Mouse (Mus musculus): ENCODE results near the gene Nkg7. TPM values are rescaled to one million over a fixed set of nuclear protein-coding genes. Genes with fewer than 3 reads are reported as not detected.

Nkg7 gene
- 100 to 1,000 TPM; 182 to 285 TPM for polyA plus RNA-seq (2017; shearing (Covaris generic))

DNA sequence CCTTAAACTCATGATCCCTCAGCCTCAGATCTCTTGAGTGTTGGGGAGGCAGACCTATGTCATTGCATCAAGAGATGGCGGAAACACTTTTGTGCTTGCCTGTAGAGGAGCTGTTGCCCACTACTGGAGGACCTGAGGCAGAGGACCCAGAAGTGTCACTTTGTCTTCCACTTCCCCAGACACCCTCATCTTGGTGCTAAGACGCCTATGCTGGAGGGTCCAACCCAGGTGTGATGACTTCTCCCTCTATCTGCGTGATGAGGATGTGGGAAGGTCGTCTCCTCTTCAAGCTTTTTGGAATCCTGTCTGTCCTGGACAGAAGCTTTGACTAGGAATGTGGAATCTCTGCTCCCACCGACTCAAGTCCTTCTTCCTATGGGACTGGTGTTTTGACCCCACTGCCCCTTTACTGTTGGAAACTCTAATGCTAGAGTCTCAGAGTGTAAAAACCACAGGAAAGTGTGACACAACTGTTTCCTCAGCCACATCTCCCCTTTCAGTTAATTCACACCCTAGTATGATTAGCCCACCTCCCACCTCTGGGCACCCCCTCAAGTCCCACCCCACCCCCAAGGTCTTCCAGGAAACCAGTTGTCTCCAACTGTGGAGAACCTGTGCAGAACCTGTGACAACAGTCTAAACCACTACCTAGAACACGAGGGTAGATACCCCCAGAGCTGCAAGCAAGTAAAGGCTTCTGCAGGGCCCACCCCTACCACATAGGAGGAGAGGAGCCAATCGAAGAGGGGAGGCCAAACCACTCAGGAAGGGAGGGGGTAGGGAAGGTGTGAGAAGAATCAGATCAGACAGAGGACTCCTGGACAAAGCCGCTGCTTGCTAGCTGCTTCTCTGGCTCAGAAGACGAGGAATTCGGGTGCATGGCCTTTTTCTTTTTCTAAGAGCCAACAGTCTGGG is at the start of gene Nkg7:
Gene Nkg7, plus strand, starts transcription at position 733 of the 915 bp plus-strand sequence.

DNA sequence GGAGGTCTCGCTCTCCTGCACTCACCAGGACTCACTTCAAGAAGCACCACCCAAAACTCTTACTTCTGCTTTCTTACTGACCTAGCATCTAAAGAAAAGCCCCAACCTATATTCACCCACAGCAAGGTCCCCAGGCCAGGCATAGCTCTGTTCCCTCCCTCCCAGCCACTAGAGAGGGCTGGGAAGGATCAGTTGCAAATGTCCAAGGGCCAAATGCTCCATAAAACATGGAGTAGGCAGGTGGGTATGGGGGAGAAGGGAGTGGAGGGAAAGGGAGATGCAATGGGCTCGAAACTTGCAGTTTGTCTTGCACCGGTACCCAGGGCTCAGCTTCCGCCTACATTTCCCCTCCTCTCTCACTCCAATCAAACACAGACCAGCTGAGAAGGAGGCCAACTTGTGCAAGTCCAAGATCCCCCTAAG is 28.7 kb upstream of the Nkg7 start, which contains the start of gene Siglecg:
Gene Siglecg, plus strand, starts transcription at position 74 of the 423 bp plus-strand sequence.

DNA sequence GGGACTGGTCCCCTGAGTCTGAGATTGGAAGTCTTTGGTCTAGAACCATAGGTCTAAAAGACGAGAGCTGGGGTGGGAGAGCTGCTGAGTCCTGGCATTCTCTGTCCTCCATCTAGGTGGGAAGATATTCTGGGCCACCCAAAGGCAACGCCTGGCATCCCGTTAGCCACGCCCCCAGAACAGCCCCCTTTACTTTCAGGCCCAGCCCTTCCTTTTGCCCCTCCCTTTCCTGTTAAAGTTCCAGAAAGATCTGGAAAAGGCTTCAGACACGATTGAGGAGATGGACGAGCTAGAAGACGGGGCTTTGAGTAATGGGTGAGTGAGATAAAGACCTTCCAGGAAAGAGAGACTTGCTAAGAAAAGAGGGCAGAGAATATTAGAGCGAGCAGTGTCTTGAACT is 9.5 kb upstream of the Nkg7 start, which contains the start of gene Lim2:
Gene Lim2, plus strand, starts transcription at position 265 of the 400 bp plus-strand sequence.

GRCm38 (mm10) chr7:43440482-43440881 is 3.6 kb downstream of the Nkg7 start, which contains the start of gene Cldnd2:
Cldnd2 (plus strand) TSS chr7:43440782.

DNA sequence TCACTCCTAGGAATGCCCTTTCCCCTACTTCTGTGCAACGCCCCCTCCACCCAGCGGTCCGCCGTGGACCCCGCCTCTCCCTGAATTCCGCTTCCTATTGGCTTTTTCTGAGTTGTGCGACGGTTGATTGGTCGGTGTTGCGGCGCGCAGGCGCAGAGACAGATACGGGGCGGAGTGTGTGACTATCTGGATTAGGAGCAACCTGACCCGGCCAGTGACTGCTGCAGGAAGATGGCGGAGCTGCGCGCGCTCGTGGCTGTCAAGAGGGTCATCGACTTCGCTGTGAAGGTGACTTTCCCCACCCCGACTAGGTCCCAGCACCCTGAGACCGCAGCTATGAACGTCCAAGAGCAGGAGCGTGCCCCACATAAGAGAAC is 7.0 kb downstream of the Nkg7 start, which contains the start of the genes Etfb and Gm45233:
Gene Etfb, plus strand, starts transcription at position 167 of the 377 bp plus-strand sequence.
Gene Gm45233, plus strand, starts transcription at position 212 of the 377 bp plus-strand sequence.

GRCm38 (mm10) chr7:43462851-43463250 is 26.0 kb downstream of the Nkg7 start, which contains the start of gene Vsig10l:
Vsig10l (plus strand) TSS chr7:43463151.

Other genes starting within 250 kb of the Nkg7 start
- 10 to 100 TPM; 15.9 to 17.1 TPM for gene Zfp715, start 123.8 kb upstream of the Nkg7 start, polyA plus RNA-seq (2017; shearing (Covaris generic))
- not detected for gene Siglecf, start 85.7 kb upstream of the Nkg7 start, polyA plus RNA-seq (2017; shearing (Covaris generic))
- gene Siglecg, start 28.9 kb upstream of the Nkg7 start, polyA plus RNA-seq (2017; shearing (Covaris generic)) = 1 to 10 TPM; 2.5 to 3.1 TPM
- gene Lim2, start 9.4 kb upstream of the Nkg7 start, polyA plus RNA-seq (2017; shearing (Covaris generic)) = not detected
- under 1 TPM in 1 of 2 experiments, not detected in 1; 0.50 TPM for gene Cldnd2, start 3.7 kb downstream of the Nkg7 start, polyA plus RNA-seq (2017; shearing (Covaris generic))
- gene Etfb, start 7.0 kb downstream of the Nkg7 start, polyA plus RNA-seq (2017; shearing (Covaris generic)) = 100 to 1,000 TPM; 109 to 133 TPM
- not detected for gene Gm45233, start 7.1 kb downstream of the Nkg7 start, polyA plus RNA-seq (2017; shearing (Covaris generic))
- gene Vsig10l, start 26.1 kb downstream of the Nkg7 start, polyA plus RNA-seq (2017; shearing (Covaris generic)) = 1 to 10 TPM; 5.6 to 8.2 TPM
- gene Iglon5, start 53.0 kb downstream of the Nkg7 start, polyA plus RNA-seq (2017; shearing (Covaris generic)) = under 1 TPM in 1 of 2 experiments, not detected in 1; 0.25 TPM
- gene 4931406B18Rik, start 68.9 kb downstream of the Nkg7 start, polyA plus RNA-seq (2017; shearing (Covaris generic)) = under 1 TPM; 0.08 to 0.45 TPM
- gene Cd33, start 107.4 kb downstream of the Nkg7 start, polyA plus RNA-seq (2017; shearing (Covaris generic)) = under 1 TPM in 1 of 2 experiments, not detected in 1; 0.10 TPM
- gene Zfp658, start 125.2 kb downstream of the Nkg7 start, polyA plus RNA-seq (2017; shearing (Covaris generic)) = 1 to 10 TPM; 4.8 to 7.8 TPM
- gene Zfp719, start 142.5 kb downstream of the Nkg7 start, polyA plus RNA-seq (2017; shearing (Covaris generic)) = 10 to 100 TPM in 1 of 2 experiments, 1 to 10 TPM in 1; 7.4 to 11.1 TPM
- not detected for gene Zfp819, start 170.1 kb downstream of the Nkg7 start, polyA plus RNA-seq (2017; shearing (Covaris generic))
- gene Ceacam18, start 197.6 kb downstream of the Nkg7 start, polyA plus RNA-seq (2017; shearing (Covaris generic)) = under 1 TPM in 1 of 2 experiments, not detected in 1; 0.18 TPM
- under 1 TPM in 1 of 2 experiments, not detected in 1; 0.20 TPM for gene Siglece, start 223.1 kb downstream of the Nkg7 start, polyA plus RNA-seq (2017; shearing (Covaris generic))
- gene Ctu1, start 234.9 kb downstream of the Nkg7 start, polyA plus RNA-seq (2017; shearing (Covaris generic)) = 10 to 100 TPM in 1 of 2 experiments, 1 to 10 TPM in 1; 8.3 to 10.0 TPM

Measured in inflammation-experienced regulatory T-cells (primary cell).